Mouse (Mus musculus): ENCODE results near the gene Sim2. TPM values are rescaled to one million over a fixed set of nuclear protein-coding genes. Genes with fewer than 3 reads are reported as not detected.

Sim2 gene
- not detected in 2 replicates for polyA plus RNA-seq (2011; ENCODE audit: insufficient read depth, insufficient read length, low read depth, missing spikeins)

- H3K27me3 ChIP-seq (ENCODE audit: control insufficient read depth, insufficient read depth, low read length, poor library complexity, severe bottlenecking): peaks cover 60% of the 10 kb centered on the region
- H3K27ac ChIP-seq (ENCODE audit: insufficient read depth, low read length): no peak within 1 kb of the TSS
- H3K4me3 ChIP-seq (ENCODE audit: low read depth, low read length): peak within 1 kb of the TSS; percentile 50
- TF ChIP-seq EP300 (IDR thresholded peaks at IDR 0.05; ENCODE audit: insufficient read depth, low read depth, low read length): no peak
- TF ChIP-seq CTCF (IDR thresholded peaks at IDR 0.05; ENCODE audit: low read depth, low read length): no peak
- no peak for TF ChIP-seq POLR2A (IDR thresholded peaks at IDR 0.05; ENCODE audit: insufficient read depth, low read length)
- H3K4me1 ChIP-seq (ENCODE audit: control insufficient read depth, insufficient read depth, low read length): no peaks in the 10 kb centered on the region
- H3K36me3 ChIP-seq (ENCODE audit: control insufficient read depth, insufficient read depth, low read length, poor library complexity, severe bottlenecking): no peaks in the 10 kb centered on the region
- H3K9ac ChIP-seq (ENCODE audit: low read depth, poor library complexity, severe bottlenecking): peak within 1 kb of the TSS; percentile 41
- H3K9me3 ChIP-seq (replicated peaks; ENCODE audit: control insufficient read depth, insufficient read depth, low read length, poor library complexity, severe bottlenecking): no peaks in the 10 kb centered on the region
Measured at GRCm38 (mm10) chr16:94084711-94085602, at the start of gene Sim2. Gene Sim2 (plus strand): TSS chr16:94084931.

GRCm38 (mm10) chr16:94037280-94037679 lies 47.5 kb upstream of the Sim2 start:
- H3K27me3 ChIP-seq (ENCODE audit: control insufficient read depth, insufficient read depth, low read length, poor library complexity, severe bottlenecking): no peaks in the 10 kb centered on the region; the same call in 1 of the 2 replicates

GRCm38 (mm10) chr16:94038272-94038985 lies 46.3 kb upstream of the Sim2 start:
- H3K4me3 ChIP-seq (ENCODE audit: low read depth, low read length): no peak overlapping the region
- no peaks in the 10 kb centered on the region; the same call in 1 of the 2 replicates for H3K27me3 ChIP-seq (ENCODE audit: control insufficient read depth, insufficient read depth, low read length, poor library complexity, severe bottlenecking)
- TF ChIP-seq EP300 (IDR thresholded peaks at IDR 0.05; ENCODE audit: insufficient read depth, low read depth, low read length) (0 out of 2 replicates have a peak, but pooled peaks have one; percentile 11), CTCF (IDR thresholded peaks at IDR 0.05; ENCODE audit: low read depth, low read length) (peak; percentile 75), POLR2A (IDR thresholded peaks at IDR 0.05; ENCODE audit: insufficient read depth, low read length) (no peak)

More at GRCm38 (mm10) chr16:94037280-94037679, 47.5 kb upstream of the Sim2 start:
- Histone ChIP-seq H3K4me3 (ENCODE audit: low read depth, low read length) (no peak overlapping the region), H3K9me3 (replicated peaks; ENCODE audit: control insufficient read depth, insufficient read depth, low read length, poor library complexity, severe bottlenecking) (no peaks in the 10 kb centered on the region), H3K9ac (ENCODE audit: low read depth, poor library complexity, severe bottlenecking) (no peak overlapping the region), H3K36me3 (ENCODE audit: control insufficient read depth, insufficient read depth, low read length, poor library complexity, severe bottlenecking) (no peaks in the 10 kb centered on the region), H3K27ac (ENCODE audit: insufficient read depth, low read length) (no peak overlapping the region), H3K4me1 (ENCODE audit: control insufficient read depth, insufficient read depth, low read length) (no peaks in the 10 kb centered on the region)
- TF ChIP-seq EP300 (IDR thresholded peaks at IDR 0.05; ENCODE audit: insufficient read depth, low read depth, low read length): no peak
- TF ChIP-seq POLR2A (IDR thresholded peaks at IDR 0.05; ENCODE audit: insufficient read depth, low read length): no peak
- TF ChIP-seq CTCF (IDR thresholded peaks at IDR 0.05; ENCODE audit: low read depth, low read length): no peak

GRCm38 (mm10) chr16:94038986-94039341 lies 45.8 kb upstream of the Sim2 start:
- Histone ChIP-seq H3K36me3 (ENCODE audit: control insufficient read depth, insufficient read depth, low read length, poor library complexity, severe bottlenecking) (no peaks in the 10 kb centered on the region), H3K27me3 (ENCODE audit: control insufficient read depth, insufficient read depth, low read length, poor library complexity, severe bottlenecking) (no peaks in the 10 kb centered on the region; the same call in 1 of the 2 replicates), H3K27ac (ENCODE audit: insufficient read depth, low read length) (no peak overlapping the region), H3K9me3 (replicated peaks; ENCODE audit: control insufficient read depth, insufficient read depth, low read length, poor library complexity, severe bottlenecking) (no peaks in the 10 kb centered on the region), H3K9ac (ENCODE audit: low read depth, poor library complexity, severe bottlenecking) (no peak overlapping the region), H3K4me3 (ENCODE audit: low read depth, low read length) (no peak overlapping the region), H3K4me1 (ENCODE audit: control insufficient read depth, insufficient read depth, low read length) (no peaks in the 10 kb centered on the region)
- TF ChIP-seq CTCF (IDR thresholded peaks at IDR 0.05; ENCODE audit: low read depth, low read length) (no peak), POLR2A (IDR thresholded peaks at IDR 0.05; ENCODE audit: insufficient read depth, low read length) (no peak), EP300 (IDR thresholded peaks at IDR 0.05; ENCODE audit: insufficient read depth, low read depth, low read length) (no peak)

More at GRCm38 (mm10) chr16:94038272-94038985, 46.3 kb upstream of the Sim2 start:
- no peaks in the 10 kb centered on the region for H3K4me1 ChIP-seq (ENCODE audit: control insufficient read depth, insufficient read depth, low read length)
- no peak overlapping the region for H3K9ac ChIP-seq (ENCODE audit: low read depth, poor library complexity, severe bottlenecking)
- H3K27ac ChIP-seq (ENCODE audit: insufficient read depth, low read length): no peak overlapping the region
- no peaks in the 10 kb centered on the region for H3K9me3 ChIP-seq (replicated peaks; ENCODE audit: control insufficient read depth, insufficient read depth, low read length, poor library complexity, severe bottlenecking)
- no peaks in the 10 kb centered on the region for H3K36me3 ChIP-seq (ENCODE audit: control insufficient read depth, insufficient read depth, low read length, poor library complexity, severe bottlenecking)

- no peak overlapping the region for H3K4me3 ChIP-seq (ENCODE audit: low read depth, low read length)
- H3K9ac ChIP-seq (ENCODE audit: low read depth, poor library complexity, severe bottlenecking): no peak overlapping the region
- H3K27ac ChIP-seq (ENCODE audit: insufficient read depth, low read length): no peak overlapping the region
Measured at GRCm38 (mm10) chr16:94040485-94040884, 44.2 kb upstream of the Sim2 start.

More at GRCm38 (mm10) chr16:94040485-94040884, 44.2 kb upstream of the Sim2 start:
- H3K27me3 ChIP-seq (ENCODE audit: control insufficient read depth, insufficient read depth, low read length, poor library complexity, severe bottlenecking): no peaks in the 10 kb centered on the region; the same call in 1 of the 2 replicates
- no peaks in the 10 kb centered on the region for H3K36me3 ChIP-seq (ENCODE audit: control insufficient read depth, insufficient read depth, low read length, poor library complexity, severe bottlenecking)
- H3K4me1 ChIP-seq (ENCODE audit: control insufficient read depth, insufficient read depth, low read length): no peaks in the 10 kb centered on the region
- H3K9me3 ChIP-seq (replicated peaks; ENCODE audit: control insufficient read depth, insufficient read depth, low read length, poor library complexity, severe bottlenecking): no peaks in the 10 kb centered on the region
- TF ChIP-seq CTCF (IDR thresholded peaks at IDR 0.05; ENCODE audit: low read depth, low read length): no peak
- TF ChIP-seq EP300 (IDR thresholded peaks at IDR 0.05; ENCODE audit: insufficient read depth, low read depth, low read length): no peak
- no peak for TF ChIP-seq POLR2A (IDR thresholded peaks at IDR 0.05; ENCODE audit: insufficient read depth, low read length)
